Mouse (Mus musculus) NIH3T3 (cell line): ENCODE data around the gene Abcc9.
A peak's percentile ranks its signal among the peaks of the same experiment; 100 is the strongest.

ENCODE experiments used
- DNase-seq: peaks from one replicate; pipeline ENCODE4 v3.0.0-alpha.2; 2012; ENCODE audit warnings: low read depth

Gene Abcc9

DNA sequence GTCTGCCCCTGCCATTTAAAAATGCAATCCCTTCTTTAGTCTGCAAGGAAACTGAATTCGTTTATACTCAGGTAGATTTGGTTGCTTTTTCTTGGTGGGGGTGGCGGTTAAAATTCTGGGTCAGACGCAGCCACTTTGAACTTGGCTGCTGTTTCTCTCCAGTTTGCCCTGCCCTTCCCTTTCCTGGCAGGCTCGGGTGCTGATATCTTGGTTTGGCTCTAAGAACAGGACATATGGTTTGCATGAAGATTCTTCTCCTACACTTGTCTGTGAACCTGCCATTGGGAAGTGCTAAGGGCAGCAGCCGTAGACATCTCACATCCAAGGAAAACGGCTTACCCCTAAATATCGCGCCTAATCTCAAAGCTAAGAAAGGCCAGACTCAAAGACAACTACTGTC lies 89.7 kb downstream of the Abcc9 start:
- no peak for DNase-seq

GRCm38 (mm10) chr6:142609401-142610373 lies 92.4 kb downstream of the Abcc9 start:
- no peak for DNase-seq

- no peak for DNase-seq
Observed at GRCm38 (mm10) chr6:142607080-142607479, 95.0 kb downstream of the Abcc9 start.

DNA sequence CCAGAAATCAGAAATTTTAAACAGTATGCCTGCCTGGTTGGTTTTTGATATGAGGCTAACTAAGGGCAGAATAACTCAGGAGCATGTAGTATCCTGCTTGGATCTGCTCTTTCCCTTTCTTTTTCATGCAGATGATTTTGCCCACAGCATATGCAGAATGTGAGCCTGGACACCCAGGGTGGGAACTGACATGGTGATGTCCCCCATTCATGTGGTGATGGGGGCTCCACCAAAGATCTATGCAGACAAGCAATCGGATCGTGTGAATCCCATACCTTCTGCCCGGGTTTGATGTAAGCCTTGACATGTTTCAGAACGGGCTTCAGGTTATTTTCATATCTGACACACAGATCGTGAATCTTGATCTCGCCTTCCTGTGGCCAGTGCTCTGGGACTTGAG lies 99.3 kb downstream of the Abcc9 start:
- DNase-seq: no peak

DNA sequence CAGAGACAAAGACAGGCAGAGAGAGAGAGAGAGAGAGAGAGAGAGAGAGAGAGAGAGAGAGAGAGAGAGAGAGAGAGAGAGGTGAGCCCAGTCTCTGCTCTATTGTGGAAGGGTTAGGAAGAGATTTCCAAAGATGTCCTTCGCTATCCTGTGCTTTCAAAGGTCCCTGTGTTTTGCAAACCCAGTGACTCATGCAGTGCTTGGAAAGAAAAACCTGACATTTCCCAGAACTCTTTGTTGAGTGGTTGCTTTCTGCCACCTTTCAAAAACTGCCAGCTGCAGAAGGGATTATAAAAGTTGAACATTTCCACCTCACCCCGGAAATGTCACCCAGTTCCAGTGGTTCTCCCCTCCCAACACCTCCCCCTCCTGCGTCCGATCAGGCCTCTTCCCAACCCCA lies 123.3 kb downstream of the Abcc9 start:
- DNase-seq: no peak

DNA sequence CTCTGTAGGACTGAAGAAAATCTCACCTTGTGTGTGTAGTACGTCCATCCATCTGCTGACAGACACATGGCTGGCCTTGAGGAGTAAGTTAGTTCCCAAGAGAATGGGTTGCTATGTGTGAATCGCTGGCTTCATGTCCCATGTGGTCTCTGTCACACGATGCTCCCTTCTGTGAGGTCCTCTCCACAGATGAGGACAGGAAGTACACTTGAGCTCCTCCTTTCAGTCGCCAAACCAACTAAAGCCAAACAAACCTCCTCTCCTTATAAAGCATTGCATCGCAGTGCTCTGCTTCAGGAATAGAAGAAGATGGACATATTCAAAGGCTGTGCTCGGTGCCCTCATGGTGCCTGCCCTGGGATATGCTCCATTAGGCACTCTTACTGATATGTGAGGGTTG lies 124.3 kb downstream of the Abcc9 start:
- DNase-seq: no peak

GRCm38 (mm10) chr6:142572876-142573275 lies 129.2 kb downstream of the Abcc9 start:
- peak; percentile 17 for DNase-seq

GRCm38 (mm10) chr6:142571629-142572360 lies 130.3 kb downstream of the Abcc9 start:
- no peak for DNase-seq

- DNase-seq: no peak
Observed at GRCm38 (mm10) chr6:142571055-142571618, 131.0 kb downstream of the Abcc9 start, which contains the start of gene Kcnj8. TSS of gene Kcnj8 (minus strand) at chr6:142571614.

- DNase-seq: no peak
Observed at GRCm38 (mm10) chr6:142570046-142570770, 131.9 kb downstream of the Abcc9 start.

DNA sequence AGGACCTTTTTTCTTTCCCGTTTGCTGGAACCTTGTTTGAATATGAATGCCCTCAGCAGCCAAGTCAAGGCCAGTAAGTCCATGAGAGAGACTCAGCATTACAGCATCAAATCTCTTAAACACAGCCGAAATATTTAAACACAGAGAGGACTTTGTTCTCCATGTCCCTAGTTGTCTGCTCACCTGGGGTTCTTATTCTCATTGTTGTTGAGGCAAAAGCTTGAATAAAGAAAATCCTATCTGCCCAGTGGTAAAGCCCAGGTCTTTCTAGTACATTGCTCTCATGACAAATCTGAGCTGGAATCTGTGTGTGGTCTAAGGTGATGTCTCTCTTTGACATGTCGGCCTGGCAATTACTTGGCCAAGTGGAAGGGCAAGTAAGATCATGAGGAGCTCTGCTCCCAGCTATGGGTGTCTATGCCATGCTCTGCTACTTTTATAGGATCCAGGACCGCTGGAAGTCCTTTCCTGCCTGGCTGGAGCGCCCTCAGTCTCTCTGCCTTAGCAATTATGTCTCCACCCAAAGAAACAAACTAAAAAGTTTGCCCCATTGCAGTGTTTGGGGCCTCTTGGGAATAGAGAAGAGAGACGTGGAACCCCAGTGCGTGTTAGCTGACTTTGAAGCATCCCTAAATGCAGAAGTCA lies 133.3 kb downstream of the Abcc9 start:
- DNase-seq: no peak

DNA sequence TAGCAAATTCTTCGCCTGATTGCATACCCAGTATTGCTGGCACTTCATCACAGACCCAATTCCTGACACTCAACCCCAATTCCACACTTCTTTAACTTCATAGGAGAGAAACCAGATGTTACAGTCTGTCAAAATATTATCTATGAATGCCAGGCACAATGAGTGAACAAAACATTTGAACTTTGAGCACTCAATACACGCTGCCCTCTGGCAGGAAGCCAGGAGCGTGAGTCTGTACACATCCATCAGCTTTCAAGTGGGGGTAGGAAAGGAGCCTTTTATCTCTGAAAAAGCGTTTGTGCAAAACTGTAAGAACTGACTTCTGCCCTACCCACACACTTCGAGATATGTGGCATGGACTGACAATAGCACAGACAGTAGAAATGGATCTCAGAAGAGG lies 134.7 kb downstream of the Abcc9 start:
- peak; percentile 48 for DNase-seq

DNA sequence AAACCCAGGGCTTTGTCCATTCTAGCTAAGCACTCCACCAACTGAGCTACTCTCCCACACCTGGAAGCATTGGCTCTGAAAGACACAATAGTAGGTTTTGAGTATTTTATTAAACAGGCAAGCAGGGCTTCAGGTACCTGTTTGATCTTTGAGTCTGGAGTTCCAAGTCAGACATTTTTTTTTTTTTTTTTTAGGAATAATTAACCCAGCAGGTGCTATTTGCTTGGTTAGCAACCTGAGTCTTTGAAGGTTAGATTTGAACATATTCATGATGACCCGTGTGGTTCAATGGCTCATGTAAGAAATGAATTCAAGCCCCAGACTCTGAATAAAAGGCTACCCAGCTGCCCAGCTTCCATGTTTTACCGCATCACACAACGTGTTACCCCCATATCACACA lies 137.4 kb downstream of the Abcc9 start:
- no peak for DNase-seq

GRCm38 (mm10) chr6:142561151-142561550 lies 141.0 kb downstream of the Abcc9 start:
- DNase-seq: no peak

DNA sequence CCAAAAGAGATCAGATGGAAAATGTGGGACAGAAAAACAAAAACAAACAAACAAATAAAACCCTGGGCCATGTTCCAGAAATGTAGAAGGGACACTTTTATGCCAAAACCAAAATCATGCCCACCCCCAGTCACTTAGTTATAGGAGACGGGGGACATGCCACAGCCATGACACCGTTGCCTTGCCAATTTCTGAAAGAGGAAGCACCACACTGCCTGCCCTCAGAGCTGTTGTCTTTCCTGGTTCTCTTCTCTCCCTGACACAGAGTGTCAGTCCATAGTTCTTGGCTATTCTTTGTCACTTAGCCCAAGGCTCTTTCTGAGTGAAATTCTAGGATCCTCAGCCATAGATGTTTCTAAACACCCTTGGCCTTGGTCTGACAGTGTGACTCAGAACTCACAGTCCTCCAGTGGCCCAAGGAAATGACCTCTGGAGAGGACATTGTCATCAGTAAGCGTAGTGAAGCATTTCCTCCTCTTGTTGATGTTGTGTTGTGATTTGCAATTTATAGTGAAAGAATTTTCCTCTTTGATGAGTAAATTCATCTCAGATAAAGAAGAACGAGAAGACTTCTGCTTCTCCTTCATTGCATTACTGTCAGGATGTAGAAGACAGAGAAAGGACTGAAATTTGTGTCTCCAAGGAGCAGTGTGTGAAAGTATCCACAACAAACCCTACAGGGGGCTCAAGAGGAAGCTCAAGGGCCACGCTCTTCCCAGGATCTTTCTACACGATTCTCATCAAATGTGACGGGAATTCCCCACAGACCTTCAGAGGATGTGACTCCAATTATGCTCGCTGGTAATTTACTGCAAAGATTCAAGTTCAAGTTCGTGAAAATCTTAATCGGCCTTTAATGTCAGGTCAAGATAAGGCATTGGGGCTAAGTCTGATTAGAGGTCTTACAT lies 143.1 kb downstream of the Abcc9 start:
- no peak for DNase-seq

DNA sequence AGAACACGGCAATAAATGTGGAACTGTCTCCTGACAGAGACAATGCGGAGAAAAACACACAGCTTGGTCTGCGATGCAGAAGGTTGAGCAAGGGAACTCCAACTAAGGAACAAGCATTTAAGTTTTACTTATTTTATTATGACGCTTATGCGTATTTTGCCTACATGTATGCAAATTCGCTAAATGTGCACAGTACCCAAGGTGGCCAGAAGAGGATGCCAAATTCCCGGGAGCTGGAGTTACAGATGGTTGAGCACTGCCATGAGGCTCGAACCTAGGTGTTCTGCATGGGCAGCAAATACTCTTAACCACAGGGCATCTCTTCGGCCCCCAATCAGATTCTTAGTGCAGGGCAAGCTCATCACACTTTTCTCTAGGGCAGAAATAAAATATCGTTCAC lies 144.0 kb downstream of the Abcc9 start:
- DNase-seq: peak; percentile 24

GRCm38 (mm10) chr6:142555988-142556387 lies 146.1 kb downstream of the Abcc9 start:
- no peak for DNase-seq

DNA sequence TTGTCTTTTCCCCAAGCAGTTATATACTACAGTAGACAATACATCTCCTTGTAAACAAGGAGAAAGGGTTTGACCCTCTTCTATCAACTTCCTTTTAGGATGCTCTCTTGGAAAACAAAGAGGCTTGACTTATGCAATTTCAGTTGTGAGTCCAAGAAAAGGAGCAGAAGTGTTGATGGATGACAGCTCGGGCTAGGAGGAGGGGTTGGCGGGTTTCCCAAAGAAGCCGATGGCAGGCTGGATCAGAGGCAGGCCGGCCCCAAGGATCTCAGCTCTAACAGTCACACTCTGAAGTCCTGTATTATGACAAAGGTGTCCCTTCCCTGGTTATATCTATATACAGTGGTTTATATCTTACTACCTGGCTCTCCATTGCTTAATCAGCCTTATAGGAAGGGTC lies 150.6 kb downstream of the Abcc9 start:
- DNase-seq: no peak

DNA sequence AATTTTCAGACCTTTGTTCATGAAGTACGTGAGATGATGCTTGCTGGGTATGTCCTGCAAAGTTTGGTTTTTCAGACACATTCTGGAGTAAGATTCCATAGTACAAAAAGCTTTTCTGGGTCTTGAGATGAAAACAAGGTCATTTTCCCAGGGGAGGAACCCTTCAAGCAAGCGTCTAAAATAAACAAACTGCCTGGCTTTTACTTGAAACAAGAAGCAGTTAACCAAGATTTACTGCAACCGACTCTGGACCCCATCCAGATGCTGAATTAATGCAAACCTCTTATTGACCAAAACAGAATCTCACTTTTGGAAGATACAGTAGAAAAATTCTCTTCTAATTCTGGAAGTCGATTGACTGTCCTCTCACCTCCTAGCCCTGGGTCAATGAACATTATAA lies 151.2 kb downstream of the Abcc9 start:
- DNase-seq: peak; percentile 20

- peak; percentile 39 for DNase-seq
Observed at GRCm38 (mm10) chr6:142548377-142548776, 153.7 kb downstream of the Abcc9 start.
